Mouse (Mus musculus): Measurements from ENCODE around the gene Fcgr3. TPM values are rescaled to one million over a fixed set of nuclear protein-coding genes. Genes with fewer than 3 reads are reported as not detected.

Gene Fcgr3
- polyA plus RNA-seq, 1 experiment from 2014 or later, result 9.8 TPM

Small RNAs within 50 kb of the gene (microRNA-seq; reads per million reads assigned to microRNA genes)
- gene Gm27552, result not detected
- gene Gm27844, result not detected
- 6.0 reads per million, percentile 21 among the genes with 10 or more reads in this experiment for gene Mir6546

Other genes starting within 250 kb of the Fcgr3 start
- 9.3 and 10.7 TPM in 2 replicates for gene Atf6, start 197.2 kb downstream of the Fcgr3 start, polyA plus RNA-seq (2016; fragmentation: Nextera tagmentation; extraction: Ambion mirVana)
- gene Gm26620, start 179.9 kb downstream of the Fcgr3 start, polyA plus RNA-seq (2016; fragmentation: Nextera tagmentation; extraction: Ambion mirVana), result 0.33 TPM in 1 of 2 replicates, not detected in the other
- 28.7 and 34.6 TPM in 2 replicates for gene Dusp12, start 179.4 kb downstream of the Fcgr3 start, polyA plus RNA-seq (2016; fragmentation: Nextera tagmentation; extraction: Ambion mirVana)
- 0.14 and 0.18 TPM in 2 replicates for gene Fcrlb, start 152.0 kb downstream of the Fcgr3 start, polyA plus RNA-seq (2016; fragmentation: Nextera tagmentation; extraction: Ambion mirVana)
- not detected in 2 replicates for gene Fcrla, start 137.4 kb downstream of the Fcgr3 start, polyA plus RNA-seq (2016; fragmentation: Nextera tagmentation; extraction: Ambion mirVana)
- gene Fcgr2b, start 88.4 kb downstream of the Fcgr3 start, polyA plus RNA-seq (2016; fragmentation: Nextera tagmentation; extraction: Ambion mirVana), result 0.27 and 0.33 TPM in 2 replicates
- gene Fcgr4, start 46.0 kb downstream of the Fcgr3 start, polyA plus RNA-seq (2016; fragmentation: Nextera tagmentation; extraction: Ambion mirVana), result 0.19 TPM in 1 of 2 replicates, not detected in the other
- gene Cfap126, start 49.0 kb upstream of the Fcgr3 start, polyA plus RNA-seq (2016; fragmentation: Nextera tagmentation; extraction: Ambion mirVana), result 1.7 and 3.6 TPM in 2 replicates
- gene Sdhc, start 85.7 kb upstream of the Fcgr3 start, polyA plus RNA-seq (2016; fragmentation: Nextera tagmentation; extraction: Ambion mirVana), result 225 and 229 TPM in 2 replicates
- gene Mpz, start 85.8 kb upstream of the Fcgr3 start, polyA plus RNA-seq (2016; fragmentation: Nextera tagmentation; extraction: Ambion mirVana), result 0.33 and 0.94 TPM in 2 replicates
- 20.4 and 20.8 TPM in 2 replicates for gene Pcp4l1, start 131.3 kb upstream of the Fcgr3 start, polyA plus RNA-seq (2016; fragmentation: Nextera tagmentation; extraction: Ambion mirVana)
- 0.11 and 0.47 TPM in 2 replicates for gene Nr1i3, start 149.0 kb upstream of the Fcgr3 start, polyA plus RNA-seq (2016; fragmentation: Nextera tagmentation; extraction: Ambion mirVana)
- gene Tomm40l, start 157.6 kb upstream of the Fcgr3 start, polyA plus RNA-seq (2016; fragmentation: Nextera tagmentation; extraction: Ambion mirVana), result 28.5 and 33.4 TPM in 2 replicates
- gene Apoa2, start 160.1 kb upstream of the Fcgr3 start, polyA plus RNA-seq (2016; fragmentation: Nextera tagmentation; extraction: Ambion mirVana), result 2.9 and 6.6 TPM in 2 replicates
- gene Fcer1g, start 169.4 kb upstream of the Fcgr3 start, polyA plus RNA-seq (2016; fragmentation: Nextera tagmentation; extraction: Ambion mirVana), result 22.3 and 28.4 TPM in 2 replicates
- 8.2 and 9.2 TPM in 2 replicates for gene Adamts4, start 185.5 kb upstream of the Fcgr3 start, polyA plus RNA-seq (2016; fragmentation: Nextera tagmentation; extraction: Ambion mirVana)
- gene Ndufs2, start 186.5 kb upstream of the Fcgr3 start, polyA plus RNA-seq (2016; fragmentation: Nextera tagmentation; extraction: Ambion mirVana), result 224 and 226 TPM in 2 replicates
- 72.1 and 80.6 TPM in 2 replicates for gene B4galt3, start 205.4 kb upstream of the Fcgr3 start, polyA plus RNA-seq (2016; fragmentation: Nextera tagmentation; extraction: Ambion mirVana)
- 61.4 and 61.5 TPM in 2 replicates for gene Ppox, start 216.3 kb upstream of the Fcgr3 start, polyA plus RNA-seq (2016; fragmentation: Nextera tagmentation; extraction: Ambion mirVana)
- gene Usp21, start 223.1 kb upstream of the Fcgr3 start, polyA plus RNA-seq (2016; fragmentation: Nextera tagmentation; extraction: Ambion mirVana), result 113 and 119 TPM in 2 replicates
- gene Ufc1, start 230.1 kb upstream of the Fcgr3 start, polyA plus RNA-seq (2016; fragmentation: Nextera tagmentation; extraction: Ambion mirVana), result 106 TPM in 2 replicates

Data from midbrain, embryonic 12.5 days (tissue).